Mouse (Mus musculus): Measurements from ENCODE around the gene Psg19. TPM values are rescaled to one million over a fixed set of nuclear protein-coding genes. Genes with fewer than 3 reads are reported as not detected.

Gene Psg19
- 0.03 TPM in 1 of 2 replicates, not detected in the other for polyA plus RNA-seq (2012)

GRCm38 (mm10) chr7:18798420-18798819, at the start of gene Psg19:
Psg19 (minus strand) TSS chr7:18798520.

GRCm38 (mm10) chr7:18839865-18840264, 41.5 kb upstream of the Psg19 start, which contains the start of gene Mill2:
Mill2 (plus strand) TSS chr7:18839966.

DNA sequence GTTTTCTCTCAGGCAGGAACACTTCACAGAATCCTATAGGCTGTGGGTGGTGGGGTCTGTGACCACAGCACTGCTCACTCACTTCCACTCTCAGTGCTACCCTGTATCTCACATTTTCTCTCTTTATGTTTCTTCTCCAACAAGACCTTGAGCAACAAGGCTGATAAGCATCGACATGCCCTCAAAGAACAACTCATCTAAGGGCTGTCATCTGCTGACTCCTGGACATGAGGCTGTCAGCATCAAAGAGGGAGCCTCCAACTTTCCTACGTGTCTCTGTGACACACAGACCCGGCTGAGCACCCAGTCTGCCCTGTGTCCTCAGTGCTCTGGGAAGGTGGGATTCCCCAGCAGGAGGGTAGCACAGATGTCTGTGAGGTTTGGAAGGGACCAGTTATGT, 23.2 kb upstream of the Psg19 start, which contains the start of gene Psg17:
Psg17 (minus strand) TSS at position 101 of the 400 bp plus-strand sequence.

Other genes starting within 250 kb of the Psg19 start
- gene Psg27, start 231.2 kb downstream of the Psg19 start, polyA plus RNA-seq (2012) = not detected in 2 replicates
- gene Psg23, start 182.0 kb downstream of the Psg19 start, polyA plus RNA-seq (2012) = 0.07 TPM in 1 of 2 replicates, not detected in the other
- 0.02 TPM in 1 of 2 replicates, not detected in the other for gene Psg21, start 141.8 kb downstream of the Psg19 start, polyA plus RNA-seq (2012)
- gene Psg20, start 112.3 kb downstream of the Psg19 start, polyA plus RNA-seq (2012) = not detected in 2 replicates
- gene Psg22, start 80.4 kb downstream of the Psg19 start, polyA plus RNA-seq (2012) = not detected in 2 replicates
- gene Psg17, start 23.1 kb upstream of the Psg19 start, polyA plus RNA-seq (2012) = 0.04 TPM in 1 of 2 replicates, not detected in the other
- 0.10 and 0.11 TPM in 2 replicates for gene Mill2, start 41.4 kb upstream of the Psg19 start, polyA plus RNA-seq (2012)
- gene Pglyrp1, start 72.8 kb upstream of the Psg19 start, polyA plus RNA-seq (2012) = 194 and 247 TPM in 2 replicates
- 61.5 and 67.8 TPM in 2 replicates for gene Ccdc61, start 111.9 kb upstream of the Psg19 start, polyA plus RNA-seq (2012)
- 0.02 and 0.05 TPM in 2 replicates for gene Nova2, start 127.4 kb upstream of the Psg19 start, polyA plus RNA-seq (2012)
- gene Nanos2, start 188.9 kb upstream of the Psg19 start, polyA plus RNA-seq (2012) = not detected in 2 replicates
- 0.44 and 0.51 TPM in 2 replicates for gene Mypop, start 192.7 kb upstream of the Psg19 start, polyA plus RNA-seq (2012)
- 99.0 and 114 TPM in 2 replicates for gene Irf2bp1, start 205.5 kb upstream of the Psg19 start, polyA plus RNA-seq (2012)
- gene Foxa3, start 225.0 kb upstream of the Psg19 start, polyA plus RNA-seq (2012) = not detected in 2 replicates
- 198 and 236 TPM in 2 replicates for gene Sympk, start 225.9 kb upstream of the Psg19 start, polyA plus RNA-seq (2012)